Mouse (Mus musculus): ENCODE data around the gene Coasy. TPM values are rescaled to one million over a fixed set of nuclear protein-coding genes. Genes with fewer than 3 reads are reported as not detected.

Coasy gene
- polyA plus RNA-seq (2014; fragmentation: Illumina TruSeq; extraction: RNeasy Lipid Tissue Mini Kit (QIAGEN cat#74804)), result 6.9 TPM

GRCm38 (mm10) chr11:101082208-101083082 lies at the start of gene Coasy:
Gene Coasy, plus strand, starts transcription at chr11:101082565.

GRCm38 (mm10) chr11:101069391-101070188 lies 12.8 kb upstream of the Coasy start, which contains the start of gene Naglu:
Gene Naglu, plus strand, starts transcription at chr11:101070012.

GRCm38 (mm10) chr11:101078121-101078520 lies 4.2 kb upstream of the Coasy start, which contains the start of gene Hsd17b1:
Gene Hsd17b1, plus strand, starts transcription at chr11:101078411.

GRCm38 (mm10) chr11:101086756-101087681 lies 4.7 kb downstream of the Coasy start, which contains the start of gene Mlx:
Gene Mlx, plus strand, starts transcription at chr11:101087277.

DNA sequence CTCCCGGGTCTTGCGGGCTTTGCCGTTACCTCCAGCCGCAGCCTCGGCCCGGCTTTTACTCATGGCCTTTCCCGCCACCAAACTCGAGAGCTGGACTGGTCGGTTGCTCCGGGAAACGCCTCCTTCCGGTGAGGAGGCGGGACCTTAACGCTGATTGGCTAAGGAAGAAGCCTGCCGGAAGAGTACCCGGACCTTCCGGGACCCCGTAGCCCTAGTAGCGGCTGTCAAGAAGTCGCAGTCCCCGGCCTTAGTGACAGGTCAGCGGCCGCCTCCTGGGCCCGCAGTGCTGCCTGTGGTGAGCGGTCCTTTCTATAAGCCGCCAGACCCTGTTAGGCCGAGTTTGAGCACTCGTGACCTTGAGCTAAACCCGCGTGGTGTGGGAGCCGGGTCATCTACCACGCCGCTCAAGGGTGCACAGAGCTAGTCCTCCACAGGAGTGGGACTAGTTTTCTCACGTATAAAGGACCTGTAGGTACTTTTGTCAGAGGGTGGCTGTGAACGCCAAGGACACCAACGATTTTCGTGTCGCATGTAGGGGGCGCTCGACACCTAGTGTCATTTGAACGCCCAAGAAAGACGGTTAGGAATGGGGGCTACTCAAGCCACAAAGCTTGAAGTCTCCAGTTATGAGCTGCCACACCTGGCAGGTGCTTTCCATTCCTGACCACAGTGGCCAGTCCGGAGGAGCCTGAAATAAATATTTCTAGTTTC lies 13.1 kb downstream of the Coasy start, which contains the start of gene Psmc3ip:
TSS of gene Psmc3ip (minus strand) at position 123 of the 711 bp plus-strand sequence.

DNA sequence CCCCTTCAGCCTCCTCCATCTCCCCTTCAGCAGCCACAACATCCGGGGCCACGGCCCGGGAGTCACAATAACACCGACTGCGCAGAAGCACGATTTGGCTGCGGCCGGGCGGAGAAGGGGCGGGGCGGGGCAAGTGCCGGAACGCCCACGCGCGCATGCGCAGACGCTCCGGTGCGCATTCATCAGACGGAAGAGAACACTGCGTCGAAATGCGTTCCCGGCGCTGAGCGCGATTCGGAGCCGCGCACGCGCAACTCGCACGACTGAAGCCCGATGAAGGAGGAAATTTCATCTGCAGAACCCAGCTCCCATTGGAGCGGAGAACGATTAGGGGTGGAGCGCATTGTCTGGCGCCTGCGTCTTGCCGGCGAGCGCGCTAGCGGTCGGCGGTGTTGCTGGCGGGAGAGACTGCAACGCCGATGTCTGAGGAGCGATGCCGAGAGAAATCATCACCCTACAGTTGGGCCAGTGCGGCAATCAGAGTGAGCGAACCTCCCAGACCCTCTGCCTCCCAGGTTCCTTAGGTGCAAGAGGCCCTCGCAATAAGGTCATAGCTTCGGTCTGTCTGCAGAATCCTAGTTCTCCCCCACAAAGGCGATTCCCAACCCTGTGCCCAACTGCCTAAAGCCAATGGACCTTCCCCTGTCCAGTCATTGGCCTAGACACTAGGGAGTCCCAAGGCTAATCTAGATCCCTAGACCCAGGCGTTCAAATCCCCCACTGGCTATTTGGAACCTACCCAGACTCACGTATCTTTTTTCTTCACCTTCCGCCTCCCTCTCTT lies 37.6 kb downstream of the Coasy start, which contains the start of the genes Retreg3 and Tubg1:
TSS of gene Retreg3 (minus strand) at position 133 of the 784 bp plus-strand sequence.
TSS of gene Tubg1 (plus strand) at position 178 of the 784 bp plus-strand sequence.

Other genes with a start within 250 kb of the Coasy start
- 8.5 TPM for gene Stat5b, start 231.8 kb upstream of the Coasy start, polyA plus RNA-seq (2014; fragmentation: Illumina TruSeq; extraction: RNeasy Lipid Tissue Mini Kit (QIAGEN cat#74804))
- gene Stat5a, start 223.2 kb upstream of the Coasy start, polyA plus RNA-seq (2014; fragmentation: Illumina TruSeq; extraction: RNeasy Lipid Tissue Mini Kit (QIAGEN cat#74804)), result 5.4 TPM
- gene Stat3, start 143.0 kb upstream of the Coasy start, polyA plus RNA-seq (2014; fragmentation: Illumina TruSeq; extraction: RNeasy Lipid Tissue Mini Kit (QIAGEN cat#74804)), result 20.3 TPM
- 186 TPM for gene Cavin1, start 111.7 kb upstream of the Coasy start, polyA plus RNA-seq (2014; fragmentation: Illumina TruSeq; extraction: RNeasy Lipid Tissue Mini Kit (QIAGEN cat#74804))
- gene Atp6v0a1, start 73.1 kb upstream of the Coasy start, polyA plus RNA-seq (2014; fragmentation: Illumina TruSeq; extraction: RNeasy Lipid Tissue Mini Kit (QIAGEN cat#74804)), result 64.6 TPM
- 1.3 TPM for gene Naglu, start 12.6 kb upstream of the Coasy start, polyA plus RNA-seq (2014; fragmentation: Illumina TruSeq; extraction: RNeasy Lipid Tissue Mini Kit (QIAGEN cat#74804))
- gene Hsd17b1, start 4.2 kb upstream of the Coasy start, polyA plus RNA-seq (2014; fragmentation: Illumina TruSeq; extraction: RNeasy Lipid Tissue Mini Kit (QIAGEN cat#74804)), result 159 TPM
- gene Mlx, start 4.7 kb downstream of the Coasy start, polyA plus RNA-seq (2014; fragmentation: Illumina TruSeq; extraction: RNeasy Lipid Tissue Mini Kit (QIAGEN cat#74804)), result 28.9 TPM
- 10.6 TPM for gene Psmc3ip, start 12.9 kb downstream of the Coasy start, polyA plus RNA-seq (2014; fragmentation: Illumina TruSeq; extraction: RNeasy Lipid Tissue Mini Kit (QIAGEN cat#74804))
- 48.5 TPM for gene Retreg3, start 37.3 kb downstream of the Coasy start, polyA plus RNA-seq (2014; fragmentation: Illumina TruSeq; extraction: RNeasy Lipid Tissue Mini Kit (QIAGEN cat#74804))
- 1.2 TPM for gene Tubg1, start 37.4 kb downstream of the Coasy start, polyA plus RNA-seq (2014; fragmentation: Illumina TruSeq; extraction: RNeasy Lipid Tissue Mini Kit (QIAGEN cat#74804))
- gene Tubg2, start 73.3 kb downstream of the Coasy start, polyA plus RNA-seq (2014; fragmentation: Illumina TruSeq; extraction: RNeasy Lipid Tissue Mini Kit (QIAGEN cat#74804)), result not detected
- 0.48 TPM for gene Cntnap1, start 88.0 kb downstream of the Coasy start, polyA plus RNA-seq (2014; fragmentation: Illumina TruSeq; extraction: RNeasy Lipid Tissue Mini Kit (QIAGEN cat#74804))
- gene Plekhh3, start 88.8 kb downstream of the Coasy start, polyA plus RNA-seq (2014; fragmentation: Illumina TruSeq; extraction: RNeasy Lipid Tissue Mini Kit (QIAGEN cat#74804)), result 0.48 TPM
- gene Ccr10, start 92.9 kb downstream of the Coasy start, polyA plus RNA-seq (2014; fragmentation: Illumina TruSeq; extraction: RNeasy Lipid Tissue Mini Kit (QIAGEN cat#74804)), result not detected
- 28.3 TPM for gene Ezh1, start 143.9 kb downstream of the Coasy start, polyA plus RNA-seq (2014; fragmentation: Illumina TruSeq; extraction: RNeasy Lipid Tissue Mini Kit (QIAGEN cat#74804))
- gene Ramp2, start 163.5 kb downstream of the Coasy start, polyA plus RNA-seq (2014; fragmentation: Illumina TruSeq; extraction: RNeasy Lipid Tissue Mini Kit (QIAGEN cat#74804)), result 10.1 TPM
- 62.5 TPM for gene Vps25, start 171.1 kb downstream of the Coasy start, polyA plus RNA-seq (2014; fragmentation: Illumina TruSeq; extraction: RNeasy Lipid Tissue Mini Kit (QIAGEN cat#74804))
- gene Wnk4, start 178.0 kb downstream of the Coasy start, polyA plus RNA-seq (2014; fragmentation: Illumina TruSeq; extraction: RNeasy Lipid Tissue Mini Kit (QIAGEN cat#74804)), result not detected
- gene Cntd1, start 196.4 kb downstream of the Coasy start, polyA plus RNA-seq (2014; fragmentation: Illumina TruSeq; extraction: RNeasy Lipid Tissue Mini Kit (QIAGEN cat#74804)), result 1.3 TPM
- 3.5 TPM for gene Coa3, start 196.5 kb downstream of the Coasy start, polyA plus RNA-seq (2014; fragmentation: Illumina TruSeq; extraction: RNeasy Lipid Tissue Mini Kit (QIAGEN cat#74804))
- gene Becn1, start 219.7 kb downstream of the Coasy start, polyA plus RNA-seq (2014; fragmentation: Illumina TruSeq; extraction: RNeasy Lipid Tissue Mini Kit (QIAGEN cat#74804)), result 83.0 TPM
- 240 TPM for gene Psme3, start 233.6 kb downstream of the Coasy start, polyA plus RNA-seq (2014; fragmentation: Illumina TruSeq; extraction: RNeasy Lipid Tissue Mini Kit (QIAGEN cat#74804))
- gene Aoc2, start 242.5 kb downstream of the Coasy start, polyA plus RNA-seq (2014; fragmentation: Illumina TruSeq; extraction: RNeasy Lipid Tissue Mini Kit (QIAGEN cat#74804)), result 0.26 TPM
- gene Aoc3, start 248.0 kb downstream of the Coasy start, polyA plus RNA-seq (2014; fragmentation: Illumina TruSeq; extraction: RNeasy Lipid Tissue Mini Kit (QIAGEN cat#74804)), result 59.7 TPM

Measured in ovary, adult 10 weeks (tissue).